Mouse (Mus musculus) liver, postnatal 0 days (tissue): ENCODE data around the gene Gbp2b.

Experiments
- CTCF ChIP-seq: sonication (generic); IDR thresholded peaks from 2 replicates; pipeline ENCODE4 v1.5.1; 2016; ENCODE audit warnings: antibody characterized with exemption, low read depth
- EP300 ChIP-seq: IDR thresholded peaks from 2 replicates; pipeline ENCODE4 v1.6.1; 2016; ENCODE audit warnings: antibody characterized with exemption, low read depth, mild to moderate bottlenecking

DNA sequence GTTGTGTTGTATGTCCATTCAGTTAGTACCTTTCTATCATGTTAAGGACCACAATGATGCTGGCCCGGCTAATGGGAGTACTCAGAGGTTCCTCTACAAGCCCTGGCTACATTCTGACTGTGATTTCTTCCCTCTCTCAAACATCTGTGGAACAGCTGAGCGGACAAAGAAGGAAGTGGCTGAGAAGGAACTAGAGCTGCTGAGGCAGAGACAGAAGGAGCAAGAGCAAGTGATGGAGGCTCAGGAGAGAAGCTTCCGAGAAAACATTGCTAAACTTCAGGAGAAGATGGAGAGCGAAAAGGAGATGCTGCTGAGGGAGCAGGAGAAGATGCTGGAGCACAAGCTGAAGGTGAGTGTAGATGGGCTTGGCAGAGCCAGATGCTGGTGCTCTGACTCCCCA lies 23.9 kb upstream of the Gbp2b start:
- TF ChIP-seq CTCF (no peak), EP300 (no peak)
